Mouse (Mus musculus): ENCODE measurements at regions not wholly inside any gene's neighbourhood (a gene's known extent, or its start where the extent isn't known, plus 50 kb on each side); places are given as distances from the start of the nearest gene placed in this dataset.
A peak's percentile ranks its signal among the peaks of the same experiment; 100 is the strongest.

- DNase-seq (ENCODE audit: low spot score in 2 of 2), result no peak
These were observed 73.3 kb upstream of the Col5a1 start for GRCm38 (mm10) chr2:27812946-27813345.

GRCm38 (mm10) chr2:27813370-27813769 lies 72.9 kb upstream of the Col5a1 start:
- no peak for DNase-seq (ENCODE audit: low spot score in 2 of 2)

GRCm38 (mm10) chr2:27818656-27819055 lies 67.6 kb upstream of the Col5a1 start:
- DNase-seq (ENCODE audit: low spot score in 2 of 2), result no peak

- no peak for DNase-seq (ENCODE audit: low spot score in 2 of 2)
These were observed 59.4 kb upstream of the Col5a1 start for GRCm38 (mm10) chr2:27826826-27827225.

- no peak for DNase-seq (ENCODE audit: low spot score in 2 of 2)
These were observed 58.6 kb upstream of the Col5a1 start for GRCm38 (mm10) chr2:27827582-27827981.

- no peak for DNase-seq (ENCODE audit: low spot score in 2 of 2)
These were observed 58.0 kb upstream of the Col5a1 start for GRCm38 (mm10) chr2:27828237-27828636.

- no peak for DNase-seq (ENCODE audit: low spot score in 2 of 2)
These were observed 56.7 kb upstream of the Col5a1 start for GRCm38 (mm10) chr2:27829551-27829950.

- DNase-seq (ENCODE audit: low spot score in 2 of 2), result no peak
These were observed 51.3 kb upstream of the Col5a1 start for GRCm38 (mm10) chr2:27834971-27835370.

GRCm38 (mm10) chr2:27835758-27836460 lies 50.3 kb upstream of the Col5a1 start:
- peak in 1 of 2 experiments; percentile 39 for DNase-seq (ENCODE audit: low spot score in 2 of 2)
